Mouse (Mus musculus) forebrain, embryonic 10.5 days (tissue): ENCODE measurements around the gene Hgd. TPM values are rescaled to one million over a fixed set of nuclear protein-coding genes. Genes with fewer than 3 reads are reported as not detected.

Source experiments
- DNase-seq: peaks from one replicate; pipeline ENCODE4 v3.0.0-alpha.2; 2017; ENCODE audit warnings: low spot score; ENCODE audit errors: extremely low spot score
- H3K27ac ChIP-seq: fragments of 300-500 bp; sonication (generic); 2 replicates; pipeline ENCODE4 v1.5.1; 2016; ENCODE audit warnings: mild to moderate bottlenecking
- H3K27me3 ChIP-seq: fragments of 300-500 bp; sonication (generic); 2 replicates; pipeline ENCODE4 v1.6.1; 2016; ENCODE audit warnings: mild to moderate bottlenecking; ENCODE audit not compliant: poor library complexity, severe bottlenecking
- H3K36me3 ChIP-seq: fragments of 300-500 bp; sonication (generic); replicated peaks from 2 replicates; pipeline ENCODE4 v1.6.1; 2016; ENCODE audit warnings: mild to moderate bottlenecking, moderate library complexity
- H3K4me1 ChIP-seq: fragments of 300-500 bp; sonication (generic); 2 replicates; pipeline ENCODE4 v1.6.1; 2016
- H3K4me3 ChIP-seq: fragments of 300-500 bp; sonication (generic); 2 replicates; pipeline ENCODE4 v1.5.1; 2016; ENCODE audit warnings: mild to moderate bottlenecking, moderate library complexity
- H3K9me3 ChIP-seq: fragments of 300-500 bp; sonication (generic); 2 replicates; pipeline ENCODE4 v1.6.1; 2016; ENCODE audit warnings: mild to moderate bottlenecking, moderate library complexity
- WGBS: fragments of 180-500 bp; shearing (Covaris S2); methylation state at CpG from one replicate; pipeline ENCODE4 v1.1.7; 2016; 5-methylcytosine and 5-hydroxymethylcytosine counted together
- polyA plus RNA-seq: library from polyadenylated mRNA; unstranded; fragments of >200 nt; fragmentation: Nextera tagmentation; extraction: Ambion mirVana; gene quantifications from 2 replicates; pipeline ENCODE4 v1.2.1, GENCODE M21; 2016

Gene Hgd
- polyA plus RNA-seq, 1 experiment from 2014 or later = not detected

GRCm38 (mm10) chr16:37584218-37585035, 4.5 kb downstream of the Hgd start:
- no peaks in the 10 kb centered on the region for H3K9me3 ChIP-seq
- H3K27me3 ChIP-seq = peaks cover 5% of the 10 kb centered on the region
- H3K36me3 ChIP-seq = no peaks in the 10 kb centered on the region
- 2% methylated on average over 25 of the region's 25 CpGs for WGBS
- peaks cover 46% of the 10 kb centered on the region for H3K4me1 ChIP-seq
- DNase-seq = peak; percentile 83
- H3K4me3 ChIP-seq = peak overlapping the region; percentile 43
- H3K27ac ChIP-seq = peak overlapping the region; percentile 88

- H3K27me3 ChIP-seq = peaks cover 5% of the 10 kb centered on the region
- 61% methylated on average over 8 of the region's 8 CpGs for WGBS
- H3K9me3 ChIP-seq = no peaks in the 10 kb centered on the region
- H3K36me3 ChIP-seq = no peaks in the 10 kb centered on the region
- peak overlapping the region; percentile 88 for H3K27ac ChIP-seq
- no peak for DNase-seq
- H3K4me3 ChIP-seq = peak overlapping the region; percentile 43; the same call in 1 of the 2 replicates
- peaks cover 52% of the 10 kb centered on the region for H3K4me1 ChIP-seq
Measured at GRCm38 (mm10) chr16:37585129-37585563, 5.2 kb downstream of the Hgd start.

DNA sequence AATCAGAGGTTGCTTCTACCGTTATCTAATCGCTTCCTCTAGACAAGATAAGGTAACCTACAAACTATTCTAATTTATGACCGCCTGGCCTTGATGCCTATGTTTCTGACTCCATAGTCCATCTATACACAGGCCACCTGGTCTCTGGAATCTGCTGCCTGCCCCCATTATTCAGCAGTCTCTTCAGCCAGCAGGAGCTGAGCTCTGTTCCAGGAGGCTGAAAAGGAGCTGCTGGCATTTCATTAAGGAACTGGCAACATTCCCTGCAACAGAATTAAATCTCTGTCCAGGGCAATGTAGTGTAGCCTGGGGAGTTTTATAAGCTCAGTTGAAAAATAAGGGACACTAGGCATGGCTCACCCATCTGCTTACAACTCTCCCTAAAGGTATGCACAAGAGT, 11.0 kb downstream of the Hgd start:
- Histone ChIP-seq H3K4me1 (peaks cover 13% of the 10 kb centered on the region), H3K4me3 (no peak overlapping the region), H3K27me3 (no peaks in the 10 kb centered on the region), H3K36me3 (no peaks in the 10 kb centered on the region), H3K27ac (no peak overlapping the region), H3K9me3 (no peaks in the 10 kb centered on the region)
- WGBS = 92% methylated on average over 3 of the region's 3 CpGs
- no peak for DNase-seq

DNA sequence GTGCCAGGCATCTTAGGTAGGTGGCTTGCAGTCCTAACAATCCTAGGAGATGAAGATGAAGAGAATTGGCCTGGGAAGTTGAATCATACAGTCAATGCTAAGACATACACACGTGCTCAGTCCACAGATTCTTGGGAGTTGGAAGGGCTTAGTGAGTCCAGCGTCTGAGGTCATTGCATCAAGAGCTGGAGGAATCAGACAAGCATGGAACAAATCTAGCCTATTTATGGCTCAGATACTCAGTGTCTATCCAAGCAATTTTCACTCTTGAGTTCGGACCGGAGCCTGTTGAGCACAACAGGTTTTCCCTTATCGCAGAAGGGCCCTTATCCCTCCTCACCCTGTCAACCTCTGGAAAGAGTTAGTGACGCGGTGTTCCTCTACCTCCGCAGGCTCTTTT, 11.6 kb downstream of the Hgd start:
- 92% methylated on average over 8 of the region's 8 CpGs for WGBS
- Histone ChIP-seq H3K4me3 (no peak overlapping the region), H3K9me3 (no peaks in the 10 kb centered on the region), H3K27ac (no peak overlapping the region), H3K4me1 (peaks cover 13% of the 10 kb centered on the region), H3K36me3 (no peaks in the 10 kb centered on the region), H3K27me3 (no peaks in the 10 kb centered on the region)
- no peak for DNase-seq

DNA sequence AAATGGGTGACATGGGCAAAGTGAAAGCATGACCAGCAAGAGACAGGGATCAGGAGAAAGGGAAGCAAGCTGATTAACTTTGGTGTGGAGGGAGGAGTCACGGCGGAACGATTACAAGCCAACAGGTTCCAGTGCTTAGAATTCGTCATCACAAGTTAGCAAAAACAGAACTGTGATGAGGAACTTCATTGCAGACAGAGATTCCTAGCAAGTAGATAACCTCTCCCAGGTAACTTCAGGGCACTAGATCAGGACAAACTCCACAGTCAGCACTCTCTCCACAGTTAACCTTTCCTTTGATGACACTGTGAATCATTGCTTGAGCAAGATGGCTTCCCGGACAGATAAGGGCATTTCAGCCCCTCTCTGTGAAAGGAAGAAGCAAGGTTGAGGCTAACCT, 17.5 kb downstream of the Hgd start:
- H3K4me3 ChIP-seq = no peak overlapping the region
- 79% methylated on average over 5 of the region's 5 CpGs for WGBS
- H3K27me3 ChIP-seq = no peaks in the 10 kb centered on the region
- H3K27ac ChIP-seq = no peak overlapping the region
- H3K36me3 ChIP-seq = no peaks in the 10 kb centered on the region
- no peaks in the 10 kb centered on the region for H3K4me1 ChIP-seq
- H3K9me3 ChIP-seq = no peaks in the 10 kb centered on the region
- DNase-seq = no peak

DNA sequence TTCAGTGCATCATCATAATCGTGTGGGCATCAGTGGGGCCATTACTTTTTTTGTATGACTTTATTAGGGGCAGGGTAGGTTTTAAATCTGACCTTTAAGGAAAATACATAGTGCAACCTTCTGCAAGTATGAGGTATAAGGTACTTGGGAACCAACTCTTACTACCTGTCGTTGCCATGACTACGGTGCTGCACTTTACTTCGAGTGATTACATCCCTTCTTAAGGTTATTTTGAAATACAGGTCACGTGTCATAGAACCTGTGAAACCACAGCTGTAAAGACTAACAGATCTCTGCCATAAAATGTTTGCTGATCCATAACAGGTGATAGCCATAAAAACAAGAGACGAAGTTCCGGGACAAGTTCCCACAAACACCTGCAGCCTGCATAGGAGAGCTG, 18.5 kb downstream of the Hgd start:
- no peaks in the 10 kb centered on the region for H3K27me3 ChIP-seq
- no peaks in the 10 kb centered on the region for H3K36me3 ChIP-seq
- no peak for DNase-seq
- no peaks in the 10 kb centered on the region for H3K4me1 ChIP-seq
- no peaks in the 10 kb centered on the region for H3K9me3 ChIP-seq
- H3K27ac ChIP-seq = no peak overlapping the region
- WGBS = 93% methylated on average over 7 of the region's 7 CpGs
- H3K4me3 ChIP-seq = no peak overlapping the region

- no peaks in the 10 kb centered on the region for H3K4me1 ChIP-seq
- DNase-seq = no peak
- H3K27ac ChIP-seq = no peak overlapping the region
- H3K36me3 ChIP-seq = no peaks in the 10 kb centered on the region
- H3K4me3 ChIP-seq = no peak overlapping the region
- no peaks in the 10 kb centered on the region for H3K9me3 ChIP-seq
- no peaks in the 10 kb centered on the region for H3K27me3 ChIP-seq
- 81% methylated on average over 3 of the region's 3 CpGs for WGBS
Measured at GRCm38 (mm10) chr16:37599326-37599725, 19.4 kb downstream of the Hgd start.

GRCm38 (mm10) chr16:37603431-37603830, 23.5 kb downstream of the Hgd start:
- H3K4me1 ChIP-seq = 0 out of 2 replicates have a peak, but pooled peaks cover 3% of the 10 kb centered on the region
- DNase-seq = no peak
- 91% methylated on average over 1 of the region's 1 CpGs for WGBS
- H3K4me3 ChIP-seq = no peak overlapping the region
- H3K9me3 ChIP-seq = no peaks in the 10 kb centered on the region
- no peaks in the 10 kb centered on the region for H3K27me3 ChIP-seq
- no peaks in the 10 kb centered on the region for H3K36me3 ChIP-seq
- no peak overlapping the region for H3K27ac ChIP-seq

- H3K9me3 ChIP-seq = no peaks in the 10 kb centered on the region
- H3K36me3 ChIP-seq = no peaks in the 10 kb centered on the region
- no peak overlapping the region for H3K27ac ChIP-seq
- H3K4me3 ChIP-seq = no peak overlapping the region
- WGBS = 94% methylated on average over 6 of the region's 6 CpGs
- no peak for DNase-seq
- H3K4me1 ChIP-seq = 0 out of 2 replicates have a peak, but pooled peaks cover 3% of the 10 kb centered on the region
- H3K27me3 ChIP-seq = no peaks in the 10 kb centered on the region
Measured at GRCm38 (mm10) chr16:37604243-37604642, 24.3 kb downstream of the Hgd start.

DNA sequence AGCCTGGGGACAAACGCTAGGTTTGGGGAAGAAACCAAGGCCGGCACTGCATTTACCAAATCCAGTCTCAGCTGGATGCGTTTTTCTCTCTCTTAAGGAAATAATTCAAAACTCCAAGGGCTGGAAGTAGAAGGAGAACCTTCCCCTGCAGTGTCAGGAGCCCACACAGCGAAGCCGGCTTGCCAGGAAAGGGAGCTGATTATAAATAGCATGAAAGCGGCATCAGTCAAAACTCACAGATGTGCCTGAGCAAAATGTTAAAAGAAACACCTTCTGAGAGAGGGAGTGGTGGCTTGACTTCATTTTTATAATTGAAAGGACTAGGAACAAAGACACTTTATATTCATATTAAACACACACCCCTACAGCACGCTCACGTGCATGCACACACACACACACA, 30.4 kb downstream of the Hgd start:
- Histone ChIP-seq H3K27ac (no peak overlapping the region), H3K27me3 (no peaks in the 10 kb centered on the region), H3K4me1 (peaks cover 3% of the 10 kb centered on the region; the same call in 1 of the 2 replicates), H3K36me3 (no peaks in the 10 kb centered on the region), H3K9me3 (no peaks in the 10 kb centered on the region), H3K4me3 (no peak overlapping the region)
- 83% methylated on average over 8 of the region's 8 CpGs for WGBS
- no peak for DNase-seq

GRCm38 (mm10) chr16:37611072-37611471, 31.1 kb downstream of the Hgd start:
- peaks cover 3% of the 10 kb centered on the region; the same call in 1 of the 2 replicates for H3K4me1 ChIP-seq
- H3K36me3 ChIP-seq = no peaks in the 10 kb centered on the region
- no peaks in the 10 kb centered on the region for H3K9me3 ChIP-seq
- H3K27me3 ChIP-seq = no peaks in the 10 kb centered on the region
- H3K4me3 ChIP-seq = no peak overlapping the region
- WGBS = 80% methylated on average over 7 of the region's 7 CpGs
- no peak for DNase-seq
- H3K27ac ChIP-seq = no peak overlapping the region

GRCm38 (mm10) chr16:37612013-37612412, 32.1 kb downstream of the Hgd start:
- Histone ChIP-seq H3K27me3 (no peaks in the 10 kb centered on the region), H3K36me3 (no peaks in the 10 kb centered on the region), H3K4me3 (no peak overlapping the region), H3K27ac (no peak overlapping the region), H3K9me3 (no peaks in the 10 kb centered on the region), H3K4me1 (peaks cover 3% of the 10 kb centered on the region; the same call in 1 of the 2 replicates)
- WGBS = 92% methylated on average over 5 of the region's 5 CpGs
- DNase-seq = no peak

DNA sequence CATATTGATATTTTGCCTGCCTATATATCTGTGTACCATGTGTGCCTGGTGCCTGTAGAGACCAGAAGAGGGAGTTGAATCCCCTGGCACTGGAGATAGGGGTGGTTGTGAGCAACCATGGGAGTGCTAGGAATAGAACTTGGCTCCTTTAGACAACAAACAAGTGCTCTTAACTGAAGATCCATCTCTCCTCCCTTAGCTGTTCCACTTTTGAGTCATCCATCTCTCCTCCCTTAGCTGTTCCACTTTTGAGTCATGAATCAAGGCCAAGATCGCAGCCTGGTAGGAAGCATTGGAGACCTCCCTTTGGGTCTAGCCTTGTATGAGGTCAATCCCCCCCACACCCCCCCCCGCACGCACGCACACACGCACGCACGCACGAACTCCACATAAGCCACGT, 34.6 kb downstream of the Hgd start:
- H3K27me3 ChIP-seq = no peaks in the 10 kb centered on the region
- WGBS = 94% methylated on average over 9 of the region's 9 CpGs
- no peaks in the 10 kb centered on the region for H3K36me3 ChIP-seq
- H3K4me1 ChIP-seq = peaks cover 5% of the 10 kb centered on the region
- H3K27ac ChIP-seq = no peak overlapping the region
- H3K9me3 ChIP-seq = no peaks in the 10 kb centered on the region
- H3K4me3 ChIP-seq = no peak overlapping the region
- no peak for DNase-seq
